Mouse (Mus musculus): Measurements from ENCODE around the gene Gsap.

DNA sequence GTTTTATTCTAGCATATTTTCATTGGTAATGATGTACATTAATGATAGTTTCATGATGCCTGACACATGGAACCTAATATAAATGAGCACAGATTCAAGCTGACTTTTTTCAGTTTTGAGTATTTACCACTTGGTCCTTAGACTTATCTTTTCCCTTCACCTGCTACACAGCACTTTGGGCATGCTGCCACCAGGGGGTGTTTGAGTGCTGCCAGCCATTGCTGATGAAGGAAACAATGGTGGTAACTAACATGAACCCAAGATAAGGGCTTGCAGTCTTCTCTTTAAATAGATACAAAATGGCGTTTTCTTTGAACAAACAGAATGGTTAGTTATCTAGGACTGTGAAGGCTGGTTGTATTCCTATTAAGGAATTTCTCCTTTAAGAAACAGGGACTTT, 140.4 kb downstream of the Gsap start:
- peak; percentile 85 for TF ChIP-seq CTCF (conservative IDR thresholded peaks at IDR 0.05; ENCODE audit: low read length)
- no peak for TF ChIP-seq NANOG (IDR thresholded peaks at IDR 0.05; ENCODE audit: borderline replicate concordance, low read length)
